Mouse (Mus musculus) stomach, postnatal 0 days (tissue): Measurements from ENCODE around the gene Zfp993.
"Not testable (repeated sequence)": the region's sequence is repeated elsewhere in the genome, so short reads cannot be mapped to it uniquely, and the experiment has no call there.

Experiments used
- CTCF ChIP-seq: IDR thresholded peaks from 2 replicates; pipeline ENCODE4 v1.5.1; 2016; ENCODE audit warnings: antibody characterized with exemption, low read depth, mild to moderate bottlenecking, moderate library complexity
- EP300 ChIP-seq: optimal IDR thresholded peaks from 2 replicates; pipeline ENCODE3; 2016; ENCODE audit warnings: antibody characterized with exemption

- TF ChIP-seq CTCF, EP300: not testable (repeated sequence)
Measured at GRCm38 (mm10) chr4:146644367-146644766, 33.6 kb downstream of the Zfp993 start.
